Mouse (Mus musculus) heart, embryonic 12.5 days (tissue): ENCODE measurements around the gene Dcxr. TPM values are rescaled to one million over a fixed set of nuclear protein-coding genes. Genes with fewer than 3 reads are reported as not detected.
"Not testable (repeated sequence)": the region's sequence is repeated elsewhere in the genome, so short reads cannot be mapped to it uniquely, and the experiment has no call there.

Experiments
- ATAC-seq: fragments of 200-750 bp; cut with Nextera tagmentation; 2 replicates; pipeline ENCODE4 v1.8.0; 2017; ENCODE audit warnings: moderate TSS enrichment, moderate library complexity; ENCODE audit not compliant: insufficient number of reproducible peaks, low FRiP score
- H3K27ac ChIP-seq: fragments of 300-500 bp; sonication (generic); 2 replicates; pipeline ENCODE4 v1.5.1; 2016; ENCODE audit warnings: mild to moderate bottlenecking, moderate library complexity; ENCODE audit not compliant: poor library complexity, severe bottlenecking
- H3K27me3 ChIP-seq: fragments of 300-500 bp; sonication (generic); replicated peaks from 2 replicates; pipeline ENCODE4 v1.6.1; 2016; ENCODE audit warnings: mild to moderate bottlenecking, moderate library complexity
- H3K36me3 ChIP-seq: fragments of 300-500 bp; sonication (generic); 2 replicates; pipeline ENCODE4 v1.6.1; 2016; ENCODE audit warnings: mild to moderate bottlenecking, moderate library complexity
- H3K4me1 ChIP-seq: fragments of 300-500 bp; sonication (generic); replicated peaks from 2 replicates; pipeline ENCODE4 v1.6.1; 2016; ENCODE audit warnings: mild to moderate bottlenecking
- H3K4me2 ChIP-seq: fragments of 300-500 bp; sonication (generic); 2 replicates; pipeline ENCODE4 v1.6.1; 2016; ENCODE audit warnings: mild to moderate bottlenecking, moderate library complexity
- H3K4me3 ChIP-seq: fragments of 300-500 bp; sonication (generic); 2 replicates; pipeline ENCODE4 v1.5.1; 2016; ENCODE audit warnings: mild to moderate bottlenecking
- H3K9ac ChIP-seq: fragments of 300-500 bp; sonication (generic); 2 replicates; pipeline ENCODE4 v1.6.1; 2016; ENCODE audit warnings: mild to moderate bottlenecking, moderate library complexity
- H3K9me3 ChIP-seq: fragments of 300-500 bp; sonication (generic); replicated peaks from 2 replicates; pipeline ENCODE4 v1.6.1; 2016; ENCODE audit warnings: mild to moderate bottlenecking, moderate library complexity
- WGBS: fragments of 180-500 bp; shearing (Covaris S2); methylation state at CpG from one replicate; pipeline ENCODE4 v1.1.7; 2016; 5-methylcytosine and 5-hydroxymethylcytosine counted together
- polyA plus RNA-seq: library from polyadenylated mRNA; unstranded; fragments of >200 nt; fragmentation: Nextera tagmentation; extraction: Ambion mirVana; gene quantifications from 2 replicates; pipeline ENCODE4 v1.2.1, GENCODE M21; 2016

The Dcxr gene
- polyA plus RNA-seq = 4.3 and 5.4 TPM in 2 replicates

DNA sequence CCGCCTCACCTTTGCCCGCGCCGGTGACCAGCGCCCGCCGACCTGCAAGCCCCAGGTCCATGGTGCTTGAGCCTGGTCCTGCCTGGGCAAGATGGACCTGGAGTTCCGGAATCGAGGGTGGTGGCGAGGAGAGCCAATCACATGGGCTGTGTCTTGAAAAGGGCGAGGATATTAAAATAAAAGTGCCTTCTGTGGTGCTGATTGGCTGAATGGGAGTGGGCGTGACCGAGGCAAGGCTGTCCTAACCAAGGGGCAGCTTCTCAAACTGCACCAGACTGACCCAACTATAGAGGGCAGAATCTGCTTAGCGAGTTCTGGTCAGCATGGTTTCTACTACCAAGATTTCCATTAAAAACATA is at the start of gene Dcxr:
Gene Dcxr, minus strand, starts transcription at position 113 of the 359 bp plus-strand sequence.
- H3K9me3 ChIP-seq = no peaks in the 10 kb centered on the region
- H3K27me3 ChIP-seq = peaks cover 61% of the 10 kb centered on the region
- peak within 1 kb of the TSS; percentile 54 for H3K9ac ChIP-seq
- no peaks in the 10 kb centered on the region for H3K36me3 ChIP-seq
- H3K4me3 ChIP-seq = peak within 1 kb of the TSS; percentile 64
- no peak within 1 kb of the TSS for H3K27ac ChIP-seq
- peaks cover 15% of the 10 kb centered on the region for H3K4me1 ChIP-seq
- ATAC-seq = peak; percentile 89
- H3K4me2 ChIP-seq = peak within 1 kb of the TSS; percentile 91
- WGBS = 1% methylated on average over 14 of the region's 14 CpGs

DNA sequence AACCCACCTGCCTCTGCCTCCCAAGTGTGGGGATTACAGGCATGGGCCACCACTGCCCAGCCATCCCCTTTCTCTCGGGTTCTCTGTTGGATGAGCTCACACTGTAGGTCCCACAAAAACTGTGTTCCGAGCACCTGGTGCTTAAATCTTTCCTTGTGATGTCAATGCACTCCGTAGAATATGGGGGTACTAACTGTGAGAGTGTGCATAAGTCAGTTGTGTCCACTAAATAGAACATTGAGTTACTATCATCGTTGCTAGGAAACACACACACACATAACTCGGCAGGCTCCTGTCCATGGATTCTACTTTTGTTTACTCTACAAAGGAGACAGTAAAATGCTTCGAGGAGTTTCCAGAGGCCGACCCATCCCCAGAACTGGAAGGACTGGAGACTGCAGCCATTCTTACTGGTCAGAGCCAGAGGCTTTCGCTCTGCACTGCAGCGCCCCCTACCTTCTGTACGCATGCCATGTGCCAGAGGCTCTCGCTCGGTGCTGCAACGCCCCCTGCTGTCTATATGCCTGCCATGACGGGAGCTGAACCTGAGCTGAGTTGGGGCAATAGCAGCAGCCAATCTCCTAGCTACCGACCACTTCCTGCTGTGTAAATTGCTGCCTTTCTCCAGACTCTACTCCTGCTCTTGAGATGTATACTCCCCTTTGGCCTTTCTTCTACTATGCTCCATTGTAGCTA is 48.8 kb upstream of the Dcxr start:
- H3K9me3 ChIP-seq = no peaks in the 10 kb centered on the region
- H3K4me3 ChIP-seq = no peak overlapping the region
- ATAC-seq = peak; percentile 82
- peaks cover 21% of the 10 kb centered on the region for H3K27me3 ChIP-seq
- no peak overlapping the region for H3K27ac ChIP-seq
- 0 out of 2 replicates have a peak overlapping the region, but pooled peaks have one; percentile 1 for H3K4me2 ChIP-seq
- H3K9ac ChIP-seq = no peak overlapping the region
- H3K4me1 ChIP-seq = no peaks in the 10 kb centered on the region; the same call in 1 of the 2 replicates
- WGBS = 25% methylated on average over 15 of the region's 15 CpGs
- H3K36me3 ChIP-seq = peaks cover 10% of the 10 kb centered on the region; the same call in 1 of the 2 replicates

DNA sequence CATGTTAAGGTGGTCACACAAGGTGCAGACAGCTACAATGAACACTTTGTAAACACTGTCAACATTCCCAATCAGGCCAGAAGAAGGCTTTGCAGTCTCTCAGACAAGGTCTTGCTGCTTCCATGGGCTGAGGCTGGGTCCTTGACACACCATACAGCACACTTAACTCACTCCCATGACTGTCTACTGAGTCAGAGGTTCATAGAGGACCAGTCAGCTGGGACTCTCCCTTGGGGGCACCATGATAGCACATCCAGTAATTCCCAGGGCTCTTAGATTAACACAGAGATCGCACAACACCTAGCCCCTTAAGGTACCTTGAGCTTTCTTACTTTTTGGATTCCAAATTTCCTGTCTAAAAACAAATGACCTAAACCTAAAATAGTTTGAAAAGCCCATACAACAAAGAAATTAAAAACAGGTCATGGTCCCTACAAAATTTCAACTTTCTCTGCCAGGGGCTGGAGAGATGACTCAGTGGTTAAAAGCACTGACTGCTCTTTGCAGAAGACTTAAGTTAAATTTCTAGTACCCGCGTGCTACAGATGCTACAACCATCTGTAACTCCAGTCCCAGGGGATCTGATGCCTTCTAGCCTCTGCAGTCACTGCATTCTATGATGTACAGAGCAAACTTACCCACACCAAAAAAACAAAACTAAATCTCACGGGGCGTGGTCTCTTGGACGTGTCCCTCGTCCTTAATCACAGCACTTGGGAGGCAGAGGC is 46.5 kb upstream of the Dcxr start:
- H3K9ac ChIP-seq = no peak overlapping the region
- H3K4me1 ChIP-seq = no peaks in the 10 kb centered on the region; the same call in 1 of the 2 replicates
- no peak for ATAC-seq
- H3K27me3 ChIP-seq = peaks cover 21% of the 10 kb centered on the region
- no peak overlapping the region for H3K27ac ChIP-seq
- H3K4me2 ChIP-seq = no peak overlapping the region
- H3K9me3 ChIP-seq = no peaks in the 10 kb centered on the region
- H3K36me3 ChIP-seq = no peaks in the 10 kb centered on the region
- H3K4me3 ChIP-seq = no peak overlapping the region
- WGBS = 85% methylated on average over 7 of the region's 7 CpGs

DNA sequence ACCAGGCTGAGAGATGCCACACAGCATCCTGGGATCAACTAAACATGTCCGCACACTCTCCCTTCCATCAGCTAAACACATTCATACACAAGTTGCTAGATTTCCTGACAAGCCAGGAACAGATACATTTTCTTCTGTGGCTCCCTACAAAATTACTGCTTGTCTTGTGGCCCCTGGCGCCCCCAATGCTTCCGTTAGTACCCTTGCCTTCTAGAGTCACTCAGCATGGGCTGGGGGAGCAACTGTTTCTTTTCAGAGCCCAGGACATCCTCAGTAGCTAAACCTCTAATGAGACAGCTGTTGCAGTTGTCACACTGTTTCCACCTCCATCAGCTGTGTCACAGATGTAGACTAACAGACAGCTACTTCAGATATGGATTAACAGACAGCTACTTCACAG is 45.7 kb upstream of the Dcxr start:
- H3K4me3 ChIP-seq = no peak overlapping the region
- no peaks in the 10 kb centered on the region for H3K9me3 ChIP-seq
- no peaks in the 10 kb centered on the region; the same call in 1 of the 2 replicates for H3K4me1 ChIP-seq
- 64% methylated on average over 3 of the region's 3 CpGs for WGBS
- H3K27me3 ChIP-seq = peaks cover 24% of the 10 kb centered on the region
- H3K4me2 ChIP-seq = no peak overlapping the region
- no peak overlapping the region for H3K27ac ChIP-seq
- no peak for ATAC-seq
- H3K36me3 ChIP-seq = no peaks in the 10 kb centered on the region
- no peak overlapping the region for H3K9ac ChIP-seq

DNA sequence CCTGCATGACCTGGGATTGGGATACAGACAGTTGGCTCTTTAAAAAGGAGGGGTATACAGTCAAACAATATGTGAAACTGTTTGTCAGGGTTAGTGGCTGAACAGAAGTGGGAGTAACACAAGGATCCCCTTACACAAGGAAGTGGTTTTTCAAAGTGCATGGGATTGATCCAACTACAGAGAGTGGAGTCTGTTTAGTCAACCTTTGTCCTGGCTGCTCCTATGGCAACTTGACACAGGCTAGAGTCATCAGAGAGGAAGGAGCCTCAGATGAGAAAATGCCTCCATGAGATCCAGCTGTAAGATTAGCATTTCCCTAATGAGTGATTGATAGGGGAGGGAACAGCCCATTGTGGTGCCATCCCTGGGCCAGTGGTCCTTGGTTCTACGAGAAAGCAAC is 41.1 kb upstream of the Dcxr start:
- Histone ChIP-seq H3K4me3 (no peak overlapping the region), H3K4me1 (no peaks in the 10 kb centered on the region; the same call in 1 of the 2 replicates), H3K27ac (no peak overlapping the region), H3K36me3 (no peaks in the 10 kb centered on the region), H3K9ac (no peak overlapping the region), H3K27me3 (peaks cover 36% of the 10 kb centered on the region), H3K4me2 (no peak overlapping the region), H3K9me3 (no peaks in the 10 kb centered on the region)
- 53% methylated on average over 1 of the region's 1 CpGs for WGBS
- ATAC-seq = no peak

DNA sequence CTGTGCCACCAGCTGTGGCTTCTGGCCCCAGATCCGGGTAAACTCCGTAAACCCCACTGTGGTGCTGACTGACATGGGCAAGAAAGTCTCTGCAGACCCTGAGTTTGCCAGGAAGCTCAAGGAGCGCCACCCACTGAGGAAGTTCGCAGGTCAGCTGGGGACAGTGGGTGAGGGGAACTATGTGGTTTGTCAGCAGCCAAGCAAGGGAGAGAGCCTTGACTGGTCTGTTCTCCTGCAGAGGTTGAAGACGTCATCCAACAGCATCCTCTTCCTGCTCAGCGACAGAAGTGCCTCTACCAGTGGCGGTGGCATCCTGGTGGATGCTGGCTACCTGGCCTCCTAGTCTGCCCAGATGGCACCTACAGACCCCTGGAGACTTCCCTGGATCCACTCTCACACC is 39.9 kb upstream of the Dcxr start:
- ATAC-seq, H3K4me3 ChIP-seq, H3K9ac ChIP-seq, H3K4me2 ChIP-seq, H3K9me3 ChIP-seq, H3K36me3 ChIP-seq, H3K4me1 ChIP-seq, H3K27ac ChIP-seq: not testable (repeated sequence)
- WGBS = 58% methylated on average over 4 of the region's 7 CpGs
- peaks cover 40% of the 10 kb centered on the region for H3K27me3 ChIP-seq

DNA sequence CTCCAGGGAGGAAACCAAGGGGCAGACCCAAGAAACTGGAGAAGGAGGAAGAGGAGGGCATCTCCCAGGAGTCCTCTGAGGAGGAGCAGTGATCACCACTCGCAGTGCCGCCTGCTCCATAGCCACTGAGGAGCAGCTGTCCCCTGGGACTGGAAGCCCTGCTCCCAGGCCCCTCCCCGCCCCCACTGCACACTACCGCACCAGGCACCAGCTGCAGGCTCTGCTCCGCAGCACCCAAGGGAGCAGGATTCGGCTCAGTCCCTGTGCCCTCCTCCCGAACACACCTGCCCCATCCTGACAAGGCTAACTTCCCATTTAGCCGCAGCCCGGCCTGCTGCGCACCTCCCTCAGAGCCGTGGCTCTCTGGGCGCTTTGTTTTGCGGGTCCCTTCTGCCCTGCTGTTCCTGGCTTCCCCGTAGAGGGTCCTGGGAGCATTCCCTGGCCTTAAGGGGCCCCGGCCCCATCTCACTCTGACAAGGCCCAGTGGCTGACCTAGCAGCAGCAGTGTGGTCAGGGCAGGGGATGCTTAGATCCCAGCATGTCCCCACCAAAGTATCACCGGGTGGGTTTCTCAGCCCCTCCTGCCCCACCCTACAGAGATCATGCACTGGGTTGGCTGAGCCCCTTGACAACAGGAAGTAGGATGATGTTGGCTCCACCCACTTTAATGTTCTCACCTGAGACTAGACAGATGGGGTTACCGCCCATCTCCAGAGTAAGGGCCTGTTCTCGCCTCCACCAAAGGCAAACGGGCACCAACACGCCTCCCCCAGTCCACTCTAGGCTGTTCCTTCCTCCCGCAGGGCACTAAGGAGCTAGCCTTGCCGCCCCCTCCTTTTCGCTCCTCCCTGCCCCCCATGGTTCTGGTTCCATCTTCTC is 36.3 kb upstream of the Dcxr start:
- H3K9ac ChIP-seq, H3K4me1 ChIP-seq, H3K27ac ChIP-seq, H3K36me3 ChIP-seq: not testable (repeated sequence)
- ATAC-seq = peak; percentile 22
- H3K4me3 ChIP-seq = peak overlapping the region; percentile 23
- H3K4me2 ChIP-seq = peak overlapping the region; percentile 61
- H3K27me3 ChIP-seq = peaks cover 47% of the 10 kb centered on the region
- WGBS = 16% methylated on average over 8 of the region's 23 CpGs
- peaks cover 14% of the 10 kb centered on the region for H3K9me3 ChIP-seq

DNA sequence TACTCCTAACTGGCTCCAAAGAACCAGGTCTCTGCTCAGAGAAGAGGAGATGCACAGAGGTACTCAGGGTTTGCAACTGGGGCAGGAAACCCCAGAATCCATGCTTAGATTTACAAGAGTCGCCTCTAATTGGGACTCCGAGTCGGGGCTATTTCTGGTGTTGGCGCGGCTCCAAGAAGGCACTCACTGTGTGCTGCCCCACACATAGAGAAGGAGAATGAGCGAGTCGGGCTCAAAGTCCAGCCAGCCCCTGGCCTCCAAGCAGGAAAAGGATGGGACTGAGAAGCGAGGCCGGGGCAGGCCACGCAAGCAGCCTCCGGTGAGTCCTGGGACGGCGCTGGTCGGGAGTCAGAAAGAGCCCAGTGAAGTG is 35.6 kb upstream of the Dcxr start, which contains the start of gene Hmga1b:
Gene Hmga1b, plus strand, starts transcription at position 123 of the 370 bp plus-strand sequence.
- peak within 1 kb of the TSS; percentile 5; the same call in 1 of the 2 replicates for H3K9ac ChIP-seq
- not testable (repeated sequence) for H3K27ac ChIP-seq, H3K36me3 ChIP-seq, H3K4me1 ChIP-seq, ATAC-seq
- H3K9me3 ChIP-seq = peaks cover 21% of the 10 kb centered on the region
- peak within 1 kb of the TSS; percentile 61 for H3K4me2 ChIP-seq
- H3K27me3 ChIP-seq = peaks cover 41% of the 10 kb centered on the region
- peak within 1 kb of the TSS; percentile 23 for H3K4me3 ChIP-seq
- 9% methylated on average over 14 of the region's 14 CpGs for WGBS

DNA sequence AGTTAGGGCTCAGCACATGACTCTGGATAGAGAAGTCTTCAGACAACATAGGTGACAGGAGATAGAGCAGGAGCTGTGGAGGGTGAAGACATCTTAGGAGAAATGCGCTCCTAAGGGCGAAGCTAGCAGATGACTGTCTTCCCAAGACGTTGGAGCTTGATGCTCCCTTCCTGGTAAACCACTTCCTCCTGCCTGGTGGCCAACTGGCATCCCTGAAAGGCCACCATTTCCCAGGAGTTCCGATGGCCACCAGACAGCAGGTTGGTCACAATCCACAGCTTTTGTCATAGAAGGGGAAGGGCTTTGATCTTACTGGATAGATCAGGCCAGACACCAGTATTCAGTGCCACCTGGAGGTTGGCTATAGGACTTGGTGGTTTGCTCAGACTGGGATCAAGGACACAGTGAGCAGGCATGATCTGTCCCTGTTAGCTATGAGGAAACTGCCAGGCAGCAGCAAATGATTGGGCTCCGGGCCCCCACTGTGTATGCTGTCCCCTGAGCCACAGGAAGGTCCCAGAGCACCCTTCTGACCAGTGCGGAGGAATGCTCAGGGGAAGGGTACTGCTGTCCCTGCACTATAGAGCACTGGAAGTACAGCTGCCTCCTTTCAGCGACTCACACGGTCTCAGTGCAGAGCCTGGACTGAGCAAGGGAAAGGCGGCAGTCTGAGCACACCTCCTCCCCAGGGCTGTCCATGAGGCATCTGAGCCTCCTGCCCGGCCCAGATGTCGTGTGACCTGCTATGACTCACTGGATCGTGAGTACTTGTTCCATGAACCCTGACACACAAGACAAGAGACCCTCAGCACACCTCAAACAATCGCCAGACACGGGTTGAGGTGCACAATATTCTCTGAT is 35.0 kb upstream of the Dcxr start:
- WGBS = 59% methylated on average over 14 of the region's 14 CpGs
- Histone ChIP-seq H3K9ac (peak overlapping the region; percentile 5; the same call in 1 of the 2 replicates), H3K4me1 (peaks cover 10% of the 10 kb centered on the region), H3K9me3 (peaks cover 26% of the 10 kb centered on the region), H3K27ac (no peak overlapping the region), H3K4me3 (peak overlapping the region; percentile 23), H3K27me3 (peaks cover 37% of the 10 kb centered on the region), H3K36me3 (no peaks in the 10 kb centered on the region), H3K4me2 (peak overlapping the region; percentile 61)
- peak; percentile 33 for ATAC-seq

DNA sequence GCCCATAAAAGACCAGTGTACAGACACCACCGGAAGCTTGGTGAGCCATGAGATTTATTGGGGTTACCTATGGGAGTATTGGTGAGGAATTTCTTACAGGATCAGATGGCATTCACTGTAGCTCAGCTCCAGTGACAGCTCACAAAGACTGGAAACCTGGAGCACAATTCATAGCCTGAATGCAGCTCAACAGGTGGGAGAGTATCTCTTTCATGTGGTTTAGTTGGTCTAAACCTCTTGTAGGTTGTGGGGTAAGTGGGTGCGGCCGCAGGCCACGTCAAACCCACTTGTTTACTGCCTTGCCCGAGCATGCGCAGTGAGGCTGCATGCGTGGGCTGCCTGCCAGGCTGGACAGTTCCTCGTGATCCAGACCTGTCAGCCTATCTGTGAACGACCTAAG is 33.2 kb upstream of the Dcxr start:
- peaks cover 10% of the 10 kb centered on the region for H3K4me1 ChIP-seq
- no peak for ATAC-seq
- WGBS = 79% methylated on average over 9 of the region's 9 CpGs
- H3K27me3 ChIP-seq = peaks cover 25% of the 10 kb centered on the region
- H3K9me3 ChIP-seq = peaks cover 32% of the 10 kb centered on the region
- no peak overlapping the region for H3K27ac ChIP-seq
- no peak overlapping the region for H3K4me2 ChIP-seq
- H3K36me3 ChIP-seq = no peaks in the 10 kb centered on the region
- no peak overlapping the region for H3K4me3 ChIP-seq
- no peak overlapping the region for H3K9ac ChIP-seq
